Mouse (Mus musculus): ENCODE data around the gene Eri3.

The Eri3 gene

GRCm38 (mm10) chr4:117657646-117658045 lies 107.5 kb downstream of the Eri3 start:
- DNase-seq (ENCODE audit: low read depth, low spot score): no peak

- peak; percentile 95 for DNase-seq (ENCODE audit: low read depth, low spot score)
Measured at GRCm38 (mm10) chr4:117658582-117659444, 108.6 kb downstream of the Eri3 start.

GRCm38 (mm10) chr4:117660001-117660400 lies 109.8 kb downstream of the Eri3 start:
- no peak for DNase-seq (ENCODE audit: low read depth, low spot score)

- no peak for DNase-seq (ENCODE audit: low read depth, low spot score)
Measured at GRCm38 (mm10) chr4:117664411-117665137, 114.4 kb downstream of the Eri3 start.

DNA sequence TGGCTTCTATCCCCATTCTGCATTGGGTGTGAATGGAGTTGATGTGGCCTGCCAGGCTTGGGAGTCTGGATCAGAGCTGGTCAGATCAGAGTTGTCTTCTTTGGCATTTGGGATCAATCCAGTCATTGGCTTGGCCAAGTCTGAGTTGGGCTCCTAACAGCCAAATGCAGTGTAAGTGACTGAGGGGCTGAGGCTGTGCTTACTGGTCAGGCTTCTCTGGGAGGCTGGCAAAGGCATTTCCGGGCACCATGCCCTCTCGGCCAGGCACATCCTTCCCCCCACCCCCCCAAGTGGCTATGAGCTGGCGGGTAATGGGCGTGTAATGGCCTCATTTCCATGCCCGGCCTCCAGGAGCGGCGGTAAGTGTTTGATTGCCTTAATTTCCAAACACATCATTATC lies 115.4 kb downstream of the Eri3 start:
- no peak for DNase-seq (ENCODE audit: low read depth, low spot score)

DNA sequence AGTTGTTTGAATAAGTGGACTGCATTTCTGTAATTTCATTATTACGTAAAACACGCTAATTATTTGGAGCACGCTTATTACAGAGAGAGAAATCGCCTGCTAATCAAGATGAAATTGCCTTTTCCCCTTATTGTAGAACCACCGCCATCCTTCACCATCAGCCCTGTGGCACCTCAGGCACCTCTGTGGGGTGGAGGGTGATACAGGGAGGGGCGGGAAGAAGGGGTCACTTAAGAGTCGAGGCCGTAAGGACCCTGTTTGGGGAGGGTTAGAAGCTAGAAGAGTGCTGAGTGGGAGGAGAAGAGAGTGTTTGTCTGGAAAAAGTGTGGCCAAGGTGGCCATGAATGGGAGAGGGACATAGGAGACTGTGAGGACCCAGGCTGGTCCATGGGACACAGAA lies 115.9 kb downstream of the Eri3 start:
- DNase-seq (ENCODE audit: low read depth, low spot score): no peak

- DNase-seq (ENCODE audit: low read depth, low spot score): no peak
Measured at GRCm38 (mm10) chr4:117669874-117670273, 119.7 kb downstream of the Eri3 start.

- DNase-seq (ENCODE audit: low read depth, low spot score): no peak
Measured at GRCm38 (mm10) chr4:117672042-117672441, 121.9 kb downstream of the Eri3 start.

DNA sequence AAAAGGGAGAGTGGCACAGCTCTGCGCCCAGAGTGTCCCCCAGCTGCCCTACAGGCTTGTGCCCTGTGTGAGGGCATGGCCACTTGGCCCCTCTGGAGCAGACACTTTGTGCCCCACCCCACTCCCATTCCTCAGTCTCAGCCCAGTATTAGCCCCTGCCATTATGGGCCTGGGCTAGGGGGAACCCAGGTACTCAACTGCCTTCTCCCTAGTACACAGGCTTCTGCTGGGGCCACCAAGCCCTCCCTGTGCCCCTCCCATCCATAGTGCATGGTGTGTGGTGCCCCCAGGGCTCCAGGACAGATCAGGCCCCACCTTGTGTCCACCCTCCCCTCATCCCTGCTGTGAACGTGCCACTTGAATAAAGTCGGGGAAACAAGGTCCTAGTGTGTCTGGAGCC lies 123.7 kb downstream of the Eri3 start:
- no peak for DNase-seq (ENCODE audit: low read depth, low spot score)

GRCm38 (mm10) chr4:117676903-117677302 lies 126.7 kb downstream of the Eri3 start:
- peak; percentile 85 for DNase-seq (ENCODE audit: low read depth, low spot score)

DNA sequence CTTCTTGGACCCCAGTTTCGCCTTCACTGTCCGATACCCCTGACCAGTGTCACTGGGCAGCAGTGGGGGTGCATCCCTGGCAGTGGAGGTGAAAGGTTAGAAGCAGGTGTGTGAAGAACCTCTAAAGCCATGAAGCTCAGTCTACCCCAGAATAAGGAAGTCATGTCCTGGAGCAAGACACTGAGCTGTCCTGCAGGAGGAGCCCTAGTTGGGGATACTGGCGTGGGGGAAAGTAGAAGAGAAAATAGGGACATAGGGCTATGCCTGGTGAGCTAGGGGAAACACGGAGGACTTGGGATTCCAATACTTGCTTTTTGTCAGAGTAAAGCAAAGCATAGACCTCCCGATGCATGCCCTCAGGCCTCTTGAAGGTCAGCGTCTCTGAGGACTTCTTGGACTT lies 130.8 kb downstream of the Eri3 start:
- DNase-seq (ENCODE audit: low read depth, low spot score): no peak

GRCm38 (mm10) chr4:117681931-117682461 lies 131.8 kb downstream of the Eri3 start, which contains the start of gene Dmap1:
Dmap1 (minus strand) TSS chr4:117682273.
- DNase-seq (ENCODE audit: low read depth, low spot score): peak; percentile 94

DNA sequence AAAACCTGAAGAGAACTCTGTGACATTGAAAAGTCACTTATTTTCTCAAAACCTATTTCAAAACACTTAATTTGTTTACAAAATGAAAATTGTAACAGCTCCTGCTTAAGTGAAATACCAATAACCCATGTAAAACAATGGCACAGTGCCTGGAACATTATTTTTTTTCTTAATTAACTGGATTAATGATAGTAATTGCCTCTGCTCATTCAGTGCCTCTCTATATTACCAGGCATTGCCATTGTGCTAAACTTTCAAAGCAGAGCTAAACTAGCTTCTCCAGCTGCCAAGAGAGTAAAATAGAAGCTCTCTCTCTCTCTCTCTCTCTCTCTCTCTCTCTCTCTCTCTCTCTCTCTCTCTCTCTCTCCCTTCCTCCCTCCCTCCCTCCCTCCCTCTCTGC lies 132.3 kb downstream of the Eri3 start:
- no peak for DNase-seq (ENCODE audit: low read depth, low spot score)

DNA sequence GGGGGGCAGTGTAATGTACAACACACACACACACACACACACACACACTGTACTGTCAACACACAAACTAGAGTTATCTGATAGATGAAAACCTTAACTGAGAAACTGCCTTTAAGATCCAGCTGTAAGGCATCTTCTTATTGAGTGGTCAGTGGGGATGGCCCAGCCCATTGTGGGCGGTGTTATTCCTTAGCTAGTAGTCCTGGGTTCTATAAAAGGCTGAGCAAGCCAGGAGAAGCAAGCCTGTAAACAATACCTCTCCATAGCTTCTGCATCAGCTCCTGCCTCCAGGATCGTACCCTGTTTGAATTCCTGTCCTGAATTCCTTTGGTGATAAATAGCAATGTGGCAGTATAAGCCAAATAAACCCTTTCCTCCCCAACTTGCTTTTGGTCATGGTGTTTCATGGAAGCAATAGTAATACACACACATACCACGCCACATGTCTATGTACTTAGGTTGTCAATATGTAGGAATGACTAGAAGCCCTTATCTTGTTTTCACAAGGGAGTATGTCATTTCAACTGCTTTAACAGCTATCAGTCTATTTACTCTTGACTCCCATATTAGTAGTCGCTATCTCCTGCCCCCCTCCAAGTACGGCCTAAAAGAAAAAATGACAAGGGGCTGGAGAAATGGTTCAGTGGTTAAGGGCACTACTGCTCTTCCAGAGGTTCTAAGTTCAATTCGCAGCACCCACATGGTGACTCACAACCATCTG lies 133.0 kb downstream of the Eri3 start:
- no peak for DNase-seq (ENCODE audit: low read depth, low spot score)

DNA sequence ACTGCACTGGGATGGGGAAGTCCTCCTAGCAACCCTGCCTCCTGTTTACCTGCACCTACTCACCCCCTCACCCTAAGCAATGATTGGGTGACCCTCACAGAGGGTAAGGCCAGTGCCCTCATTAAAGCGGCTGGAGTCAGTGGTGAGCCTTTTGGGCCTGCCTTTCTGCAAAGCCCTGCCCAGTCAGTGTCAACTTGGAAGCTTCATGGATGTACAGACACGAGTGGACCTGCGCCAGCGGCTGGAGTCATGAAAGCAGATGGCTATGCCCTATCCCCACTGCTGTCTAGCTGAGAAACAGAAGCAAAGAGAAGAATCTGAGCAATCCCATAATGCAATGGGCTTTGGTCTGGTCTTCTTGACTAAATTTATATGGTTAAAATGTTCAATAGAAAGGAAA lies 136.2 kb downstream of the Eri3 start:
- DNase-seq (ENCODE audit: low read depth, low spot score): no peak

DNA sequence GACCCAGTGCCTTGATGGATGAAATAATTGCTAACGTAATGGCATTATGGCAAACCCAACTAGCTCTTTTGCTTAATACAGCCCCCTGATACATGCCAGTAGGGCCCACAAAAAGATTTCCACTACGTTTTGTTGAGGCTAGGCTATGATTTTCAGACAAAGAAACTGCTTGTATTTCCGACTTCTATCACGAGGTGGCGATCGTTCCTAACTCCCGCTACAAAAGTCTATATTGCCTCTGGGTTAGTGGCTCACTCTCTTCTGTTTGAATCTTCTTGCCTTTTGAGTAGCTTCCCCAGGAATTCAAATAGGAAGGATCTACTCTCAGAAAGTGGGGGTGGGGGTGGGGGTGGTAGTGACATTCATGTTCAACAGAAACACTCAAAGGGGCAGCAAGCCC lies 155.2 kb downstream of the Eri3 start:
- peak; percentile 71 for DNase-seq (ENCODE audit: low read depth, low spot score)

DNA sequence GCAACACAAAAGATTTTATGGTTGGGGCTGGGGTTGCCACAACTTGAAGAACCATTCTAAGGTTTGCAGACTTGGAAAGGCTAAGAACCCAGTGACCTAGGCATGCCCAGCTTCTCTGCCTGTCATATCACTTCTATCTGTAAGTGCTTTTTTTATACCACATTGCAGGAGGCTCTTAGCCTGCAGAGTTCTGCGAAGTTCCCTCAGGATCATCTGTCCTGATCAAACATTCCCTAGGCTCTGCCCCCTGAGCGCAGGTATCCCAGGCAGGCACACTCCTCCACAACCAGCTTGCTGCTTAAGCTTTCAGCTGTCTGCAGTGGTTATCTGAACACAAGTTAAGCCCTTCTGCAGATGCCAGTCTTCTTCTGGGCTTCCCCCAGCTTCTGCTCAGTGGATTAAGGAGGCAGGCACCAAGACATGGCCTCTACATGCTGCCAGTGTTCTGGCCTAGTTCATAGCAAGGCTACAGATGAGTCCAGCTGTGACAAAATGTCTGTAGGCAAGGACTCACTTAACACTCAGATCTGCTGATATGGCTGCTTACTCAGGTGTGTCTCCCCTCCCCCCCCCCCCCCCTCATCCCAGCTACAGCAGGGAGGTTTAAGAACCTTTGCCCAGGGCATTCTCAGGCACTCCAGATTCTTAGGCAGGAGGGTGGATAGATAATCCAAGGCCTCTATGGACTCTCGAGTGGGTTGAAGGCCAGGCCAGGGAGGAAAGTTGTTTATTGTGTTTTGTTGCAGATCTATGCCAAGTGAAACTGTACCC lies 158.8 kb downstream of the Eri3 start:
- DNase-seq (ENCODE audit: low read depth, low spot score): no peak

- no peak for DNase-seq (ENCODE audit: low read depth, low spot score)
Measured at GRCm38 (mm10) chr4:117712314-117712713, 162.1 kb downstream of the Eri3 start.

- no peak for DNase-seq (ENCODE audit: low read depth, low spot score)
Measured at GRCm38 (mm10) chr4:117713303-117714098, 163.3 kb downstream of the Eri3 start.

Measured in forelimb bud, embryonic 11.5 days (tissue).